Mouse (Mus musculus) intestine, embryonic 16.5 days (tissue): ENCODE measurements at regions not wholly inside any gene's neighbourhood (a gene's known extent, or its start where the extent isn't known, plus 50 kb on each side); places are given as distances from the start of the nearest gene placed in this dataset.

Source experiments
- ATAC-seq: fragments of 200-750 bp; cut with Nextera tagmentation; 2 replicates; pipeline ENCODE4 v1.8.0; 2017; ENCODE audit warnings: moderate TSS enrichment, moderate library complexity
- H3K27ac ChIP-seq: fragments of 300-500 bp; sonication (generic); 2 replicates; pipeline ENCODE4 v1.5.1; 2014; ENCODE audit warnings: mild to moderate bottlenecking, low read length
- H3K27me3 ChIP-seq: fragments of 300-500 bp; sonication (generic); replicated peaks from 2 replicates; pipeline ENCODE4 v1.6.1; 2014; ENCODE audit warnings: low read length, control low read depth, mixed read lengths; ENCODE audit not compliant: control insufficient read depth, insufficient read depth
- H3K36me3 ChIP-seq: fragments of 300-500 bp; sonication (generic); 2 replicates; pipeline ENCODE4 v1.6.1; 2014; ENCODE audit warnings: low read length, control low read depth; ENCODE audit not compliant: control insufficient read depth, insufficient read depth
- H3K4me1 ChIP-seq: fragments of 300-500 bp; sonication (generic); 2 replicates; pipeline ENCODE4 v1.6.1; 2014; ENCODE audit warnings: low read length, control low read depth, mixed read lengths; ENCODE audit not compliant: control insufficient read depth, insufficient read depth
- H3K4me2 ChIP-seq: fragments of 300-500 bp; sonication (generic); 2 replicates; pipeline ENCODE4 v1.6.1; 2014; ENCODE audit warnings: low read depth, low read length, control low read depth
- H3K4me3 ChIP-seq: fragments of 300-500 bp; sonication (generic); 2 replicates; pipeline ENCODE4 v1.5.1; 2014; ENCODE audit warnings: mild to moderate bottlenecking, low read length
- H3K9ac ChIP-seq: fragments of 300-500 bp; sonication (generic); 2 replicates; pipeline ENCODE4 v1.6.1; 2014; ENCODE audit warnings: low read depth, low read length
- H3K9me3 ChIP-seq: fragments of 300-500 bp; sonication (generic); 2 replicates; pipeline ENCODE4 v1.6.1; 2016; ENCODE audit warnings: low read length, control low read depth; ENCODE audit not compliant: control insufficient read depth
- WGBS: fragments of 180-500 bp; shearing (Covaris S2); extraction: QIAGEN DNeasy Blood & Tissue Kit; methylation state at CpG from one replicate; pipeline ENCODE4 v1.1.7; 2014; 5-methylcytosine and 5-hydroxymethylcytosine counted together

GRCm38 (mm10) chr3:66661826-66662618 is 319.2 kb upstream of the Rsrc1 start:
- no peak overlapping the region for H3K9ac ChIP-seq
- ATAC-seq: no peak
- no peaks in the 10 kb centered on the region for H3K36me3 ChIP-seq
- H3K9me3 ChIP-seq: no peaks in the 10 kb centered on the region
- H3K27ac ChIP-seq: no peak overlapping the region
- H3K27me3 ChIP-seq: no peaks in the 10 kb centered on the region
- H3K4me1 ChIP-seq: no peaks in the 10 kb centered on the region
- H3K4me2 ChIP-seq: no peak overlapping the region
- 70% methylated on average over 8 of the region's 8 CpGs for WGBS
- H3K4me3 ChIP-seq: no peak overlapping the region

- Histone ChIP-seq H3K27ac (no peak overlapping the region), H3K36me3 (no peaks in the 10 kb centered on the region), H3K27me3 (no peaks in the 10 kb centered on the region), H3K9me3 (no peaks in the 10 kb centered on the region), H3K4me3 (no peak overlapping the region), H3K4me2 (no peak overlapping the region), H3K9ac (no peak overlapping the region), H3K4me1 (no peaks in the 10 kb centered on the region)
- no peak for ATAC-seq
- 44% methylated on average over 8 of the region's 8 CpGs for WGBS
These were observed 297.5 kb upstream of the Rsrc1 start for GRCm38 (mm10) chr3:66683589-66684286.

GRCm38 (mm10) chr3:66684287-66684903 is 296.8 kb upstream of the Rsrc1 start:
- no peak overlapping the region for H3K27ac ChIP-seq
- no peaks in the 10 kb centered on the region for H3K4me1 ChIP-seq
- no peak overlapping the region for H3K4me2 ChIP-seq
- no peak for ATAC-seq
- H3K9ac ChIP-seq: no peak overlapping the region
- WGBS: 63% methylated on average over 5 of the region's 5 CpGs
- H3K36me3 ChIP-seq: no peaks in the 10 kb centered on the region
- no peaks in the 10 kb centered on the region for H3K27me3 ChIP-seq
- H3K9me3 ChIP-seq: no peaks in the 10 kb centered on the region
- no peak overlapping the region for H3K4me3 ChIP-seq

- Histone ChIP-seq H3K4me3 (no peak overlapping the region), H3K4me2 (no peak overlapping the region), H3K36me3 (no peaks in the 10 kb centered on the region), H3K9ac (no peak overlapping the region), H3K9me3 (no peaks in the 10 kb centered on the region), H3K4me1 (no peaks in the 10 kb centered on the region), H3K27me3 (no peaks in the 10 kb centered on the region), H3K27ac (no peak overlapping the region)
- WGBS: 75% methylated on average over 12 of the region's 12 CpGs
- no peak for ATAC-seq
These were observed 296.1 kb upstream of the Rsrc1 start for GRCm38 (mm10) chr3:66685136-66685535.

- H3K4me3 ChIP-seq: no peak overlapping the region
These were observed 294.1 kb upstream of the Rsrc1 start for GRCm38 (mm10) chr3:66687126-66687525.

GRCm38 (mm10) chr3:66690906-66691522 is 290.2 kb upstream of the Rsrc1 start:
- no peak for ATAC-seq
- Histone ChIP-seq H3K9me3 (no peaks in the 10 kb centered on the region), H3K9ac (no peak overlapping the region), H3K4me2 (no peak overlapping the region), H3K27ac (no peak overlapping the region), H3K4me3 (no peak overlapping the region), H3K4me1 (no peaks in the 10 kb centered on the region), H3K36me3 (no peaks in the 10 kb centered on the region), H3K27me3 (no peaks in the 10 kb centered on the region)
- 79% methylated on average over 10 of the region's 10 CpGs for WGBS

More at GRCm38 (mm10) chr3:66687126-66687525, 294.1 kb upstream of the Rsrc1 start:
- no peak for ATAC-seq
- Histone ChIP-seq H3K27ac (no peak overlapping the region), H3K4me2 (no peak overlapping the region), H3K27me3 (no peaks in the 10 kb centered on the region), H3K36me3 (no peaks in the 10 kb centered on the region), H3K9me3 (no peaks in the 10 kb centered on the region), H3K9ac (no peak overlapping the region), H3K4me1 (no peaks in the 10 kb centered on the region)
- WGBS: 59% methylated on average over 1 of the region's 1 CpGs

GRCm38 (mm10) chr3:66695125-66695524 is 286.1 kb upstream of the Rsrc1 start:
- Histone ChIP-seq H3K4me1 (no peaks in the 10 kb centered on the region), H3K4me2 (no peak overlapping the region), H3K27ac (no peak overlapping the region), H3K36me3 (no peaks in the 10 kb centered on the region), H3K27me3 (no peaks in the 10 kb centered on the region), H3K9ac (no peak overlapping the region), H3K9me3 (no peaks in the 10 kb centered on the region), H3K4me3 (no peak overlapping the region)
- WGBS: 88% methylated on average over 2 of the region's 2 CpGs
- ATAC-seq: no peak

- no peak overlapping the region for H3K9ac ChIP-seq
- H3K27ac ChIP-seq: no peak overlapping the region
- no peaks in the 10 kb centered on the region for H3K27me3 ChIP-seq
- H3K4me2 ChIP-seq: no peak overlapping the region
- no peaks in the 10 kb centered on the region for H3K9me3 ChIP-seq
- ATAC-seq: no peak
- no peaks in the 10 kb centered on the region for H3K4me1 ChIP-seq
- H3K4me3 ChIP-seq: no peak overlapping the region
- H3K36me3 ChIP-seq: no peaks in the 10 kb centered on the region
- 92% methylated on average over 6 of the region's 6 CpGs for WGBS
These were observed 285.4 kb upstream of the Rsrc1 start for GRCm38 (mm10) chr3:66695661-66696253.

- Histone ChIP-seq H3K27ac (no peak overlapping the region), H3K9me3 (no peaks in the 10 kb centered on the region), H3K27me3 (no peaks in the 10 kb centered on the region), H3K4me1 (no peaks in the 10 kb centered on the region), H3K9ac (no peak overlapping the region), H3K4me3 (no peak overlapping the region), H3K4me2 (no peak overlapping the region), H3K36me3 (no peaks in the 10 kb centered on the region)
- 75% methylated on average over 5 of the region's 5 CpGs for WGBS
- no peak for ATAC-seq
These were observed 283.1 kb upstream of the Rsrc1 start for GRCm38 (mm10) chr3:66698083-66698482.
